Mouse (Mus musculus): ENCODE data around the gene Rspo4.

Rspo4 gene

DNA sequence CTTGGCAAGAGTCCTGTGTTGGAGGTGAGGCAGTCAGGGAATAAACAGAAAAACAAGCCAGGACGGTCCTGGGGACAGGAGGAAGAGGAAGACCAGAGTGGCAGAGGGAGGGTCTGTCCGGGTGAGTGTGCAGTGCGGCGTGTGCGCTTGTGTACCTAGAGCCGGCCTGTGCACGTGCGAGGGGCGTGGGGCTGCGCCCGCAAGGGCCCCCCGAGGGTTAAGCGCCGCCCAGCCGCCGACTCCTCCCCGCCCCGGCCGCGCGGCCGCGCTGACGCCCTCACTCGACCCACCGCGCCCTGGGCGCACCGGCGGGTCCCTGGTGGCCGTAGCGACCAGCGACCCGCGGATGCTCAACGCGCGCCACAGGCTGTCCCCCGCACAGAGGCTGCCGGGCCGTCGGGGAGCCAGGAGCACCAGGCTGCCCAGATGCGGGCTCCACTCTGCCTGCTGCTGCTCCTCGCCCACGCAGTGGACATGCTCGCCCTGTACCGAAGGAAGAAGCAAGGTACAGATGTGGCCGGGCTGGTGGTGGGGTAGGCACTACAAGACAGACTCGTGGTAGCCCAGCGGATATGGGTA is at the start of gene Rspo4:
TSS of gene Rspo4 (plus strand) at position 280 of the 579 bp plus-strand sequence.
- DNase-seq, result peak; percentile 17

DNA sequence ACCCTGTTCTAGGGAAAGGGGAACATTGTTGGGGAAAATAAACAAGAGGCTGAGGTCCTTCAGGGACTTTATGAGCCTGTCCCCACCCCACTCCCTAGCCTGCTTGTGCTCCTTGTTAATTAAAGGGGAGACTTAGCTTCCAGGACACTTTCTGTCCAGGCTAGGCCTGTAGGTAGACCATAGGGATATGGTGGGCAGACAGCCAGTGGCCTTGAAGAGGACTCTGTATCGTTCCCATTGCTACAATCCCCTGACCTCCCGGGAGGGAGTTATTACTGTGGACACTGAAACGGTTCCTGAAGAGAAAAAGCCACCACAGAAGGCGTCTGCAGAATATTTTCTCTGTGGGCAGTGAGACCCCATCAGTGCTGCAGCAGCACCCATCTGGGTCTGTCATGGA is 27.1 kb upstream of the Rspo4 start:
- no peak for DNase-seq

DNA sequence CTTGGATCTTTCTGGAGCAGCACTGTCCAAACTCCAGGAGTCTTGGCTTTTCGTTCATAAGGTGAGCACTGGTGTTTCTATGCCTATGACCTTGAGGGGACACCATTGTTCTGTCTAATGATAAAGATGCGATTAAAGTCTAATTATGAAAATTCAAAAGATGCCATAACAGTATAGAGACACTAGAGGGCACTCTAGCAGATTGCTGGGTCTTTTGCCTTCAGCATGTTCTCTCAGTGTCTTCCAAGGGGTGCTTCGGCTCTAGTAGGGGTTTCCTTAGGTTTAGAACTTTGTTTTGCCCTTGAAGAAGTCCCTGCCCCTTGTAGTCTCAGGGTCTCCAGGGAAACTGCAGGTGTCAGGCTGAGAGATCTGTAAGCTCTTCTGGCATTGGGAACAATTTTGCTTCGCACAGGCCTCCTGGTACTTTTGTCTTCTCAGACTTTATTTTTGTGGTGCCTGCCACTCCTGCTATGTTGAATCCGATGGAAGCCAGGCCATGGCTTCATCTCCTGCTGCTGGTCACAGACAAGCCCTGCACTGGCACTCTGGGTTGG is 19.6 kb downstream of the Rspo4 start:
- no peak for DNase-seq

DNA sequence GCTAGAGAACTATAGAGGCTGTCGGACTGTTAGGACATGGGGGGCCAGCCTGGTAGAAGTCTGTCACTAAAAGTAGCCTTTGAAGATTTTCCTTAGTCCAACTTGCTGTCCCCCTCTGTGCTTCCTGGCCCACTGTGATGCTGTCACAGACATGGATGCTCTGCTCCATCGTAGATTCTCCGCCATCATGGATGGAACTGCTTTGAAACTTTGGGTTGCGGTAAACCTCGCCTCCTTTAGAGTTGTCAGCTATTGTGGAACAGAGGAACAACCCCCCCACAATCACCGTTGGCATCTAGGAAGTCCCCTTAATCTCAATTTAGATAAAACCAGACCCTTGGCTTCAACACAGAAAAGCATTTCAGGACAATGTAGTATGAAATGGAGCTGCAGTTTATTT is 22.2 kb downstream of the Rspo4 start:
- DNase-seq, result no peak

GRCm38 (mm10) chr2:151866487-151866886 is 23.8 kb downstream of the Rspo4 start:
- DNase-seq, result peak; percentile 74

DNA sequence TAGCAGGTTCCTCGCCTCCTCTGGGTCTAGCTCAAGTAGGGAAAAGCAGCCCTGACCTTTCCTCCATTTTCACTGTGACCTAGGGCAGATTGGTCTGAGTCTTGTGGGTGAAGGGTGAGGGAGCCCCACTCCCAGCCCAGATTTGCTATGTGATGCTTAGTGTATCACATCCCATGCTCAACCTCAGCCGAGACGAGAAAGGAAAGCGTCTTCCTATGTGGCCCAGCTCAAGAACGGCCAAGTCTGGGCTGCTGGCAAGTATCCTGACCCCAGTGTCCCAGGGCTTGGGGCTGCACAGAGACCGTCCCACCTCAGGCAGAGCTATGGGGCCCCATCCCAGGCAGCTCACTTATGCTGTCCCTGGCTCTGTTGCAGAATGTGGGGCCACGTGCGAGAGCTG is 25.5 kb downstream of the Rspo4 start:
- DNase-seq, result no peak

GRCm38 (mm10) chr2:151874551-151874950 is 31.8 kb downstream of the Rspo4 start:
- peak; percentile 58 for DNase-seq

DNA sequence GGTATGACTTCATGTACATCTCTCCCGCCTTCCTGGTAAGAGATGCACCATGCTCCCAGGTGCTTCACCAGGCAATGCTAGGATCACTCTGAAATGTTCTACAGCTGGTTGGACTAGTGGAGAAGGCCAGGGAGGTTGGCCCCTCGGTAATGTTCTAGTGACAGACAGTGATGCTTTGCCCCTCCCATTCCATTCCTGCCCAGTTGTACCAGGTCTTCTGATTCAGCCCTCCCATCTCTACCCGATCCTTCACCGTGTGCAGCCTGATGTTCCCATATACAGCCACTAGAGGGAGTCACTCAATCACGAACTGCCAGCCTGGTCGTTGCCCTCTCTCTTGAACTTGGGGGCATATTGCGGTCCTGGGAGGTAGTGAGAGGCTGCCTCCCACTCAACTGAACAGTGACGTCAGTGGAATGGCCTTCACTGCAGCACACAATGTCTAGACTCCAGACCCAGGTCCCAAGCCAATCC is 33.3 kb downstream of the Rspo4 start:
- peak; percentile 62 for DNase-seq

DNA sequence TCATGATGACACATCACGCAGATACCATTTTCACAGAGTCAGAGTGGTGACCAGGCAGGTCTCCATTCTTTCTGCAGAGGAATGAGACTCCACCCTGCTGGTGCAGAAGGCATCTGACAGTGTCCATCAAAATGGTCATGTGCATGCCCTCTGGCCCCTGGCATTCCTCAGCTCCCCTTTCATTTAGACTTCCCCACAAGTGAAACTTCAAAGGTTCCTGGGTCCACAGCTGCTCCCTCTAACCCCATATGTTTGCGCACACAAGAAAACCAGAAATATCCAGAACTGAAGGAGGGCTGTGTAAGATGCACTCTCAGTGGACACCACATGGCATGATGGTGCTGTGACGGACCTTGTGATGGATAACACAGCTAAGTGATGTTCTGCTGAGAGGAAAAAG is 35.9 kb downstream of the Rspo4 start:
- DNase-seq, result no peak

DNA sequence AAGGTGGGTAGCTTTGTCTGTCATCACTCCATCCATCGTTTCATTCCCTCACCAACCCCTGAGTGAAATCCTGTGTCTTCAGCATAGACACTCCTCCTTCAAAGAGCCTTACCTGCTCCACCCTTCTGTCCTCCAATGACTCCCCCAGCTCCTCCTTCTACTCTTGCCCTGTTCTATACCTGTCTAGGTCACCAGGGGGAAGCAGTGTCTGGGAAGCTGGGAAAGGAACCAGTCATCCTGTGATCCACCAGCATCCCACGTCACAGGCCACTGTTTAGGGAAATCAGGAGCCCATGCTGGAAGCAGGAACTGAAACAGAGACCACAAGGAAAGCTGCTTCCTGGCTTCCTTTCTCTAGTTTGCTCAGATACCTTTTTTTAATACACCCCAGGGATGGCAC is 37.0 kb downstream of the Rspo4 start:
- DNase-seq, result no peak

DNA sequence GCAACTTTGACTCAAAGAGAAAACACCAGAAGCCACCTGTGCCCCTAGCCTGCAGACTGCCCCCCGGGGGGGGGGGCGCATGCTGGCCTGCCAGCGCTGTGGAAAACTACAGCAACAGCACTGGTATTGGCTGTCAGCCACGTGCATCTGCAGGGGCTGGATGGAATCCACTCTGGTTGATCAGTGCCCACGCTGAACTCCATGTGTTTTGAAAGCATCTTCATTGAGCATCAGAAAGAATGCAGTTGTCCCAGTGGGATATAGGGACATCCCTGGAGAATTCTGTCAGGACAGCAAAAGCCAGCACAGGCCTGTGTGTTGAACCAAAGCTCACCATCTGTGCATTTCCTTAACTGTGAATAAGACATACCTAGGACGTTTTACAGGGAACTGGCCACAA is 48.3 kb downstream of the Rspo4 start:
- no peak for DNase-seq

DNA sequence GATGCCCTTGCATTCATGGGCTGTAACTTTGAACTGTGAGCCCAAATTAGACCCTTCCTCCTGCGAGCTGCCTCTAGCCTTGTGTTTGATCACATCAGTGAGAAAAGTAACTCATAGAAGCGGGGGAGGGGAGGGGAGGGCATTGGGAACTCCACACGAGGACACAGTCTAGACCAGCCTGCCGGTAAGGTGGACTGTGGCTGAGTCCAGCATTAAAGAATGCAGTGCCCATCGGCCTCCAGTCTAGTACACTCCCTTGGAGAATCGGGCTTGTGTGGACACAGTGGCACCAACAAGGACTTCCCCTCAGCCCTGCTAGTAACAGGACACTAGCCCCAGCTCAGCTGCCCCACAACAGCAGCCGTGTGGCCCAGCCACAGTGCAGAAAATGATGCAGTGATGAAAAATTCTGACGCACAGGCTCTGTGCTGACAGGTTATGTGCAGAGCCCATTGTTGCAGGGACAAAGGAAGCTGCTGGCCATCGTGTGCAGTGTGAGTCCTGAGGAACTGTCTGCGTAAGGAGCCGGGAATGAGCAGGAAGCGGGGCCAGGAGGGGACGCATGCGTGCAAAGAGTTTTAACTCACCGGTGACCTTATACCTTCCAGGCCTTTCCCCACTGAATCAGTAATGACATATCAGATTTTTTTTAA is 50.5 kb downstream of the Rspo4 start:
- DNase-seq, result no peak

DNA sequence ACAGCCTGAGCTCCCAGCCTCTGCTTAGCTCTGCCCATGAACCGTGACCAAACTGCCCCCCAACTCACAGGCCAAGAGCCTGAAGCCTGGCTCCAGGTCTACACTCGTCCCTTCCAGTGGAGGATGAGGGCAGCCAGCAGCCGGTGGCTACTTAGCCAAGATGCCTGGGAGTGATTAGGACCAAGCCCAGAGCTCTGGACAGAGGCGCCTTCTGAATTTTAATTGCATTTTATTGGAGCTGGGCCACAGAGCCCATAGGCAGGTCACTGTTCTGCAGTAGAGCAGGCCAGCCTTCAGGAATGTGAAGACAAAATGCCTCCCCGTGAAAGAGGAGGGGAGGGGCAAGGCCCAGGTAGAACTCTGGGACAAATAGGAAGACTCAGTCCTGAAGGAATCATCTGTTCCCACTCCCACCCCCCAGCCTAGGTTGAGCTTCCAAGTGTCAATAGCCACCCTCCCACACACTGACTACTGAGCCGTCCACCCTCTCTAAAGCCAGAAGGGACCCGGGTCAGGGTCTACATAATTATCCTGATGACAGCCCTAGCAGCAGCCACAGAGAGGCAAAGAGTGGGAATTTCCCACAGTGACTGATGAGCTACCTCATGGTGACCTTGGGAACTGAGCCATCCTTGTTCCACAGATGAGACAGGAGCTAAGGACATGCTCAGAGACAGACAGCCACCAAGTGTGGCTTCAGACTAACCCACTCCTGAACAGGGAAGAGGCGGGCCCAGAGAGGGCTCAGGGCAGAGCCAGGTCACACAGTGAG is 51.7 kb downstream of the Rspo4 start:
- DNase-seq, result no peak

DNA sequence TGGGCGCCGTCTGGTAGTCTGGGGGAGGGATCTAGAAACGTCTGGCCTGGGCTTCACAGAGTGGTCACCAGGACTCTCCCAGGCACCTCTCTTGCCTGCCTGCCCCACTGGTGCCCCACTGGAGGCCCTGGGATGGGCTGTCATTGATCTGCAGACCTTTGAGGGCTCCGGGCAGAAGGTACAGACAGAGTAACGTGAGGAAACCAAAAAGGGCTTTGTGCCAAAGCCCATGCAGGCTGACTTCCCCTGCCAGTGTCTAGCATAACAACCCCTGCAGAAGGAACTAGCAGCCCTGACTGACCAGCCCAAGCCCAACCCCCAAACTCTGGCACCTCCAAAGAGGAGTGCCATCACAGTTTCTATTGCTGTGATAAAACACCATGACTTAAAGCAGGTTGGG is 53.2 kb downstream of the Rspo4 start:
- DNase-seq, result no peak

GRCm38 (mm10) chr2:151898106-151898505 is 55.4 kb downstream of the Rspo4 start:
- DNase-seq, result no peak

GRCm38 (mm10) chr2:151900845-151901244 is 58.1 kb downstream of the Rspo4 start:
- DNase-seq, result no peak

DNA sequence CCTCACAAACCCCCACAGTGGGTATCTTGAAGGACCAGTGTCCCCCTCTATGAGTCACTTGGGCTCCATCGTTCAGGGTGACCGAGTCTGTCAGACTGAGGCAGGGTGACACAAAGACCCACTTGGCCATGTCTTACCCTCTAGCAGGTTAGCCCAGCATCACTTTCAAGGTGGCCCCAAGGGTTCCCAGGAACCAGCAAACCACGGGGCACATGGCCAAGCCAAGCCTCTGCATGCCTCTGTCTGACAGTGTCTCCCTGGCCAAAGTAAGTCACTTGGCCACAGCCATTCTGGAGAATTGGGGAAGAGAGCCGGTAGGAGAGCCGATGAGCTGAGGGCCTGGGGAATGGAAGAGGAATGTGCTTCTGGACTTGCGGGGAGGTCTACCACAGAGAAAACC is 60.5 kb downstream of the Rspo4 start:
- no peak for DNase-seq

- no peak for DNase-seq
These were observed 61.2 kb downstream of the Rspo4 start for GRCm38 (mm10) chr2:151903933-151904332.

DNA sequence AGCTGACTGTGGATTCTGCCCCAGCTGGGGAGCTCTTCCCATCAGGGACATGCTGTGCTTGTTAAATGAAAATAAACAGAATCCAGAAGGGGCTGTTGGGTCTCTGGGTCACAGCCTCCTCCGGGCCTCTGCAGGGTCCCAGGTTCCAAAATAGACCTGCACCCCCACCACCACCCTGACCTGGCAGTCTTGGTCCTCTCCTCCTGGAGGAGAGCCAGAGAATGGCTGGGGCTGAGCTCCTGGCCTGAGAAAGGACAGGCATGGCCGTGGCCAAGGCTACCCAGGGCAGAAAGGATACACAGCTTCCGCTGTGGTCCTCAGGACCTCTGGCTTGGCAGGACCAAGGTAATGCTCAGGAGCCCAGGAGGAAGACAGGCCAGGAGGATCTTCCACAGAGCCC is 61.9 kb downstream of the Rspo4 start:
- DNase-seq, result no peak

DNA sequence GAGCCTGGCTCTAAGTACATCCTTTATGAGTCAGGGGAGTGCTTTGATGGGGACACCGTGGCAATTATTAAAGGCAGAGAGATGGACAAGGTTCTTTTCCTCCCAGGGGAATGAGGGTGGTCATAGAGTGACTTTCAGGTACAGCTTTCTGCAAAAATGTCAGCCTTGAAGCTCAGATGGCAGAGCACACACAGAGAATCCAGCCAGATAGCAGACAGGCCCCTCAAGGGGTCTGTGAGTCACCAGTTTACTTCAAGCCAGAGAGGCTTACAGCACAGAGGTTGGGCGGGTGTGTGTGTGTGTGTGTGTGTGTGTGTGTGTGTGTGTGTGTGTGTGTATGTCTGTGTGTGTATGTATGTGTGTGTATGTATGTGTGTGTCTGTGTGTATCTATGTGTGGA is 64.3 kb downstream of the Rspo4 start:
- no peak for DNase-seq

GRCm38 (mm10) chr2:151909386-151909785 is 66.7 kb downstream of the Rspo4 start:
- DNase-seq, result no peak

DNA sequence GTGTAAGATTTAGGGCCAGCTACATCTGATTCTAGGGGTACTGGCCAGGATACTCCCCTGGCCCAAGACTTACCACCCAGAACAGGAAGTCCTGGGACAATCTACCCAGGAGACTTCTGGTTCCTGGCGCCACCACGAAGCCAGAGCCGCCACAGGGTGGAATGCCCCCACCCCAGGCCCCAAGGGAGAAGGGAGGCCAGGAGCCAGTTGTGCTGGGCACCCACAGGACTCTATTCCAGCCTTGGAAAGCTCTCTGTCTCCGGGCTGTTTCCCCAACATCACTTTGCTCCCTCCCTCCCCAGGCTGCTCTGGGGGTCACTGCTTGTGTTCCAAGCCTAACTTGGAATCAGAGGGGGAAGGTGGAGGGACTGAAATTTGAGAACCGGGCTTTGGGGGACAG is 67.8 kb downstream of the Rspo4 start:
- DNase-seq, result no peak

DNA sequence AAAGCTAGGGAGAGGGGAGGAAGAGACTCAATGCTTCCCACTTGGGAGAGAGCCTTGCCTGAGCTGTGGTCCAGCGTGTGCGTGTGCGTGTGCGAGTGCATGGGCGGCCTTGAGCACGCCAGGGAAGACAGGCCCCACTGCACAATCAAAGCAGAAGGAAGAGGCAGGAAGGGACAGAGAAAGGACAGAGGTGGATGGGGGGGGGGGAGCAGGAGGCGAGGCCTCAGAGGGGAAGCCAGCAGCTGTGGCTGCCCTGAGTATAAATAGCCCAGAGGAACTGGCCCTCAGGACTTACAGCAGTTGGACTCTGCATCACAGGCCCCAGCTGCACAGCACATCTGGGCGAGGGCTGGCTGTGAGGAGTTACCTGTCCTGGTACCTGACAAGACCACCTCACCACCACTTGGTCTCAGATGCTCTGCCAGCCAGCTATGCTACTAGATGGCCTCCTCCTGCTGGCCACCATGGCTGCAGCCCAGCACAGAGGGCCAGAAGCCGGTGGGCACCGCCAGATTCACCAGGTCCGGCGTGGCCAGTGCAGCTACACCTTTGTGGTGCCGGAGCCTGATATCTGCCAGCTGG is 68.3 kb downstream of the Rspo4 start, which contains the start of gene Angpt4:
TSS of gene Angpt4 (plus strand) at position 292 of the 582 bp plus-strand sequence.
- no peak for DNase-seq
